Mouse (Mus musculus) right cerebral cortex, adult 18-20 months (tissue): ENCODE data around the gene Emsy.

Experiments
- DNase-seq: peaks from one replicate; pipeline ENCODE4 v3.0.0; 2022; ENCODE audit warnings: mixed read lengths

Emsy gene

DNA sequence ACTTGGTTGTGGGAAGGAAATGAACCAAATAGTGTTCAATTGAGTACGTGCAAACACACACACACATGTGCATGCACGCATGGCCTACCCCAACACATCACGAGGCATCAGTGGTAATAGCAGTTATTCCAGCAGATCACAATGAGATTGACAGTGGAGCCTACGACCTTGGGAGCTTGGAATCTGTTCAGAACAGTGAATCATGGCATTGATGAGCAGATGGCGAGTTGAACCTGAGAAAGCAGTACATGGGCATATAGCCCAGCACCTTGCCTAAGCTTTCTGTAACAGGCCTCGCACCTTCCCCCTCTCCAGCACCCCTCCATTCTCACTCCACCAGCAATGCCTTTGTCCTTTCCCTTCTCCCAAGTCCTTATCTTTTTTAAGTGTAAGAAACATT lies 9.1 kb upstream of the Emsy start:
- DNase-seq, result no peak

DNA sequence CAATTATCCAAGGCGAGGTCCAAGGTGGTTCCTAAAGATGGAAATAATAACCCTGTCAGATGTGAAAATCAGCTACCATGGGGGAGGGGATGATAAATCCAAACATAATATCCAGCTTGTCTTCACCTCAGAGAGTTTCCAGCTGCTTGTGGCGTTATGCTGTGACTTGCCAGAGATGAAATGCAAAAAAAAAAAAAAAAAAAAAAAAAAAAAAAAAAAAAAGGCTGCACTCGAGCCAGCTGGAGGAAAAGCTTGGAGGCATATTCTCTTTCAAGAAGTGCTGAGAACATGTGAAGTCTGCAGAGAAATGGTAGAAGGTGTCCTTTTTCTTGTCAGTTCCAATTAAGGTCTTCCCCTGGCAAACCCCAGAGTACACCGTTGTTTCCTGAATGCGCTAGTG lies 8.6 kb upstream of the Emsy start:
- no peak for DNase-seq

DNA sequence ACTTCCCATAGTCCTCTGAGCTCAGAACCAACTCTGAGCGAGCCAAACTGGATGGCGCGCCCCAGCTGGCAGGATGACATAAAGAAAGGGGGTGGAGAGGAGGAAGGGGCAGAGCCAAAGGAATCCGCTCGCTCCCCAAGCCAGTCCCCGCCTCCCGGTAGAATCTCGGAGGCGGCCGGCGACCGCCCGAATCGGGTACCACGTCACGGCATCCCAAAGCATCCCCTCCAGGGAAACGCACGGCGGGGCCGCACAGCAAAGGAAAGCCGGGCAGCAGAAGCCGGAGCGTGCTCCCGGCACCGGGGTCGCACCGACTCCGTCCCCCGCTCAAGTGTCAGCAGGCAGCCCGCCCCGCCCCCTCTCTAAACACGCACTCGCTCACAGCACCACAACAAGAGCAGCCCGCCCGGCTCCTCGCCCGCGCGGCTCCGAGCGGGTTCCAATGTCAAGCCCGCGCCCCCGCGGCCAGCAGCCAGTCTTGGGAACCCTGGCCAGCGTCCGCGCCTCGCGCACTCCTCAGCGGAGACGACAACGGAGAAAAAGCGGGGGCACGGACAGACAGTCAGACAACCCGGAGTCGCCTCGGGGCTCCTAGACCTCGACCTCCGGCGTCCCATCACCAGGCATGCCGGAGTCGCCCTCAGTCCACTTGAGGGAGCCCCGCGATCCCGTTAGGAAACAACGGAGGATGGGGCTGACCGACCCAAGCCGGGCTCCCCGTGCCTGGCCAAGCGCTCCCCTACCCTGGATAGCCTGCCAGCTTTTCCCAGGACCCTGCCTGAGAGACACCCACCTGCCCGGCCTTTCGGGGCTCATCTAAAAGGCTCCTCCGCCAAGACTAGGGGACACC lies 677 bp downstream of the Emsy start:
- peak; percentile 85 for DNase-seq

DNA sequence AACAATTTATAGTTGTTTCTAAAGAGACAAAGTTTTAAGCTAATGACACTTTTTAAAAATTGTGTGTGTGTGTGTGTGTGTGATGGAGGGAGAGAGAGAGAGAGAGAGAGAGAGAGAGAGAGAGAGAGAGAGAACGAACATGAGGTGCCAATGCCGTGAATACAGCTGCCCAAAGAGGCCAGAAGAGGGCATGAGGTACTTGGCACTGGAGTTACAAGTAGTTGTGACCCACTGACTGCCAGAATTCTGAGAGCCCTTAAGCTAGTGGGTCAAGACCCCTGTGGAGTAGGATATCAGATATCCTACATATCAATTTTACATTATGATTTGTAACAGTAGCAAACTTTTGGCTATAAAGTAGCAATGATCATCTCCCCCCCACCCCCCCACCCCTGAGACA lies 4.9 kb downstream of the Emsy start:
- DNase-seq, result no peak

DNA sequence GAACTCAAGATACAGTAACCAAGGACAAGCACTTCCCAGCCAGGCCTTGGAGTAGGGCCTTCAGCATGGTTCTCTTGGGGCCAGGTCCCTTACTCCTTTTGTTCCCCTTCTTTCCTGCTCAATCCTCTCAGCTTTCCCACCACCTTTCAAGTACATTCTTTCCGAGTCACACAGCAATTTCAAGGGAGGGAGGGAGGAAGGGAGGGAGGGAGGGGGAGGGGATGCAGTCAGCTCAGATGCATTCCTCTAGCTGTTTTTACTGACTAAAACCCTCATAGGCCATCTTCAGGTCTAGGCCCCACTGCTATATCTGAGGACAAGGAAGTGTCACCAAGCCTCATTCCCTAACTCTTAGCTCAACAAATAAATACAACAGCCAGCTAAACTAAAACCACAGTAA lies 12.3 kb downstream of the Emsy start:
- DNase-seq, result no peak

DNA sequence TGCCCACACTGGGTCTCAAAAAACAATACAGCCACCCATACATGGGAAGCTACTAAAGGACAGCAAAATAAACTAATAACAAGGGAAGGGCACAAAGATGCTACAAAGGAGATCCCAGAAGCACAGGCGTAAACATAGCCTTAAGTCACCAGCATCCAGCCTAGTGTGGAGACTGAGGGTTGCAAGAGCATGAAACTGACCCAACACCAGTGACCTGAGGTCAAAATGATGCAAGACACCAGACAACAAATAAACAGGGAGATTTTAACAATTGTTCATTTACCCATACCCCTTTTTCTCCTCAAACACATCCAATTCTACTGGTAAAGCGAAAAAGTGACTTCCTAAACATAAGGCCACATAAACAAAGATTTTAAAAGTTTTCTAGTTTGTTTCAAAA lies 20.0 kb downstream of the Emsy start:
- DNase-seq, result no peak

DNA sequence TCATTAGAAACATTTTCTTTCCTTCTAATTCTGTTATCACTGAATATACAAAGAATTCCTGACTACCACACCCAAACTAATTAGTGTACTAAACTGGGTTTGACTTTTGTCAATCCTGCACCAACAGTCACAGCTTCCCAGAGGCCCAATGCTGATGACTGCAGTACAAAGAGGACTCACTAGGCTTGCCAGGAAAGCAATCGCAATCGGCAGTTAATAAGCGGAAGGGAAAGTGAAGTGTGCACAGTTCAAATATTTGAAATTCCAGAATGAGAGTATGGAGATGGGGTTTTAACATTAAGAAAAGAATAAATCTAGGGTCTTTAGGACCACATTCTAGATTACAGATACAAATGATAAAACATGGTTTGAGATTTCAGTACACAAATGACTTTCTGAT lies 23.6 kb downstream of the Emsy start:
- no peak for DNase-seq

DNA sequence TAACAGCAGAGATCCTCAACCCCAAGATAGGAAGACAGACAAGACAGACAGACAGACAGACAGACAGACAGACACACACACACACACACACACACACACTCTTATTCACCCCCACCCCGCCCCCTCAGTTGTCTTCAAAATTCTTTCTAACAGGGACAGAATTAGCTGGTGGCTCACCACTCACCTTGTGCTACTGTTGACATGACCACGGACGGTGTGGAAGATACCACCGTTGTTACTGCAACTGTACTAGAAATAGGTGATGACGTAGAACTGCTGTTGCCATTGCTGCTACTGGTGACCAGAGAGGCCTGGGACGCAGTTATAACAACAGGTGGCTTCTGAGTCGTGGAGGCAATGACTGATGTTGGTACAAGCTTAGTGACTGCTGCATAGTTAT lies 26.6 kb downstream of the Emsy start:
- no peak for DNase-seq

DNA sequence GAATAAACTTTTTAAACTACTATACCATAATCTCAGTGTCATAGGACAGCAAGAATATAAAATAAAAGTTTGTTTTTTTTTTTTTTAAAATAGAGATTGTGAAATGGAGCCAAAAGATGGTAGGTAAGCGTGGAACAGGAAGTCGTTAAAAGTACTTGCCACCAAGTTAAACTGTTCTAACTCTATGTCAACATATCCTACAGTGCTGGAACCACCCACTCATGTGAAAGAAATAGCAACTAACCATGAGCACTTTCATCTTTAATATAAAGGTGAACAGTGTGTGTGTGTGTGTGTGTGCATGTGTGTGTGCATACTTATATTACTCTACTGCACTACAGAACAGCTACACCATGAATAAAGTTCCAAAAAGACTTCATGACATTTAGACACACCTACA lies 38.8 kb downstream of the Emsy start:
- no peak for DNase-seq

DNA sequence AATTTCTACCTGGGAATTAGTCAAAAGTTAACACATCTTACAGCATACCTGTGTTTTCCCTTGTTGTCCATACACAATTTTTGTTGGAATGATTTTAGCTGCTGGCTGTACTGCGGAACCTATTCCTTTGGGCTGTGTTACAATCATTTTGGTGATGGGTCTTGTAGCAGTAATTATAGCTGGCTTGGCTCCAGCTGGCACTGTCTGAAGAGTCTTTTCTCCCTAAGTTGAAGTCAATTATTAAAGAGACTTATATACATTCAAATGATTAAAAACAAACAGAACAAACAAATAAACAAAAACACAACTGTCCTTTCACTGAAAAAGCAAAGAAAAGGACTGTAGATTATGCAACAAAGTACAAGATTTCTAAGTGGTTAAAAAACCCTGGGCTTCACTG lies 43.6 kb downstream of the Emsy start:
- no peak for DNase-seq

DNA sequence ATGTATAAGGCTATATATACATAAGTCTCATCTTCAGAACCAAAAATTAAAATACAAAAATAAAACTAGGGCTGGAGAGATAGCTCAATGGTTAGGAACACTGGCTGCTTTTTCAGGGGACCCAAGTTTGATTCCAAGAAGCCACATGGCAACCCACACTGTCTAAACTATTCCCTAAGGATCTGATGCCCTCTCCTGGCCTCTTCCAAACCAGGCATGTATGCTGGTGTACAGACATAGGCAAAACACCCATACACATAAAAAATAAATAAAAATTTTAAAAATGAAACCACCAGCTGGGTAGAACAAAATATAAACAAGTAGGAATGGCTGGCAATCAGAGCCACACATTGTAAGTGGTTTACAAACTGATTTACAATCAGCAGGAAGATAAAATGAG lies 48.1 kb downstream of the Emsy start:
- no peak for DNase-seq

DNA sequence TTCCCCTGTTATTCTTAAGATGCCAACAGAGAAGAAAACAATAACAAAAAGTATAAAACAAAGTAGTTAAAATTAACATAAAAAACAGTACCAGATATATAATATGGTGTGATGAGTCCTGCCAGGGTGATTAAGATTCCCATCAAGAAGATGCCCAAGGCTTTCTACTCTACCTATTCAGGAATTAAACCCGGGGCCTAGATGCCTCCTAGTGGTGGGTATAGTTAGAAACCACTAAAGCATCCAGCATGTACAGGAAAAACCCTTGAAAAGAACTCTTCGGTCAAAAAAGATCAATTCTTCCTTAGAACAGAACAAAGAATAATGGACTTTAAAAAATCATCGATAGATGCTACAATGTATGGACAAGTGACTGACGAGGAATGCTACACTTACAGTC lies 49.4 kb downstream of the Emsy start:
- DNase-seq, result no peak

DNA sequence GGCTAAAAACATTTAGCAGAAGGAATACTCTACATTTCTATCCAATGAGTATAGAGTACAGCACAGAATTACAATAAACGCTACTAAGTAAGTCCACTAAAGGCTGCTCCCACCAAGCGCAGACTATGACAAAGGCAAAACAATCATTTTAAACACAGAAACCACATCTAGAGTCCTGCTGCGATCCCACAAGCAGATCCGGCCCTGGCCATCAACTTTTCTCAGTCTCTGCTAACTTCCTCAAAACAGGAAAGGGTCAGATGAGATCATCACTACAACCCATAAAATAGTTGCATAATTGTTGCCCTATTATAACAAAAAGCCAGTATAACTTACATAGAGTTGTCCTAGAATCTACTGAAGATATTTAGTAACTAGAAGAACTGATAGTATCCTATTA lies 54.9 kb downstream of the Emsy start:
- no peak for DNase-seq

DNA sequence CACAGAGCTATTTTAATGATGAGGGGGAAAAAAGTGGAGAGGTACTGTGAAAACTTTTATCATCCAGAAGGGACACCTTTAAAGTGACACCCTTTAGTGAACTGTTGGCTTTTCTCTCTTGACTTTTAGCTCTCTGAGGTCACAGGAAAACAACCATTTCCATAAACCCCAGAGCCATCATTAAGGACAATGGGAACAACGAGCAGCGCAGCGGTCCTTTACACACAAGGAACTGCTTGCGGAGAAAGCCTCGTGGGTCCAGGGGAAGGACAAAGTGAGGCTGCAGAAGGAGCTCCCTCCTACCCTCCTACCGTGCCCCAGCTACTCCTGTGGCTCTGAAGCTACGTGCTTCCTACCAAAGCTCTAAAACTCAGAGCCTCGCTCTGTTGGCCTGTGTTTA lies 59.2 kb downstream of the Emsy start:
- no peak for DNase-seq

DNA sequence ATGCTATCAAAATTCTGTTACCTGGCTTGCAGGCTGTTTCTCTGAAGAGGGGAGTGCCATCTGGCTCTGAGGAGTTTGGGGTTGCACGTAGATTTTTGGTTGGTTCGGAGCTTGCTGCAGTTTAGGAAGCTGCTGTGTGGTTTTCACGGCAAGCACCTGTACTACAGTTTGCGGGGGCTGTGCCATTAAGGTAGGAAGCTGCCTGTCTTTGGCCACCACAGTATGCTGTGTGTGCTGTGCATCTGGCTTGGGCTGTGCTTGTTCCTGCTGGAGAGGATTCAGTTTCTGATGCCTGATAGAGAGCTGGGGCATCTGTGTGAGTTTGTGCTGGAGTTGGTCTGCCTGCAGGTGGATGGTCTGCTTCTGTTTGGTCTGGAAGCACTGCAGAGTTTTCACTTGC lies 61.9 kb downstream of the Emsy start:
- DNase-seq, result no peak

DNA sequence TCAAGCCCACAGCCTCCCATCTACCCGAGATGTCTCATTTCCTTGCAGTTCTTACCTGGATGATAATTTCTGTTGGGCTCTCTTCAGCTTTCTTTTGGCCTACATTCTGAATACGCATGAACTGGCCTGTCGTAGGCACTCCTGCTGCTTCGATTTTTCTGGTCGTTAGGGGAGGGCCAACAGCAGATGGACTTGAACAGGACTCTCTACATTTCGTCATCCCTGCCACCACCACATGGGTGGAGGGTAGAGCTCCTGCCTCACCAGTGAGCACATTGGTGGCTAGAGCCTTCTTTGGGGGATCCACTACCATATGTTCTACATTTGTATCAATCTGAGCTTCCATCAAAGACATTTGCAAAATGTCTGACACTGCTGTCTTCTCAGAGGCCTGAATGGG lies 63.3 kb downstream of the Emsy start:
- DNase-seq, result no peak

DNA sequence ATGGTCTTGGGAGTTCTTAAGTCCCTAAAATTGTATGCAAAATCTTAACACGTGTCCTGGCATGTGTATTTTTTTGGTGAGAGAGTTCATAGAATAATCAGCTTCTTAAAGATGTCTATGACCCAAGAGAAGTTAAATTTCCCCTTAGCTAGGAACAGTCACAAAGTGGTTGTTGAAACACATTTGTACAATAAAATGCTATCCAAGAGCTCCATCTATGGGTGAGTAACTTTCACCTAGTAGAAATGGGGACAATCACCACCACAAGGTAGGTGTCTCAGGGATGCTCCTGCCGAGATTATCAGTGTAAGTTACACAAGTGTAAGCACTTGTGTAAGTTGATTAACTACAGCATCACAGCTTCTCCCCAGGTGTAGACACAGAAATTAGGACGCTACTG lies 67.6 kb downstream of the Emsy start:
- no peak for DNase-seq

DNA sequence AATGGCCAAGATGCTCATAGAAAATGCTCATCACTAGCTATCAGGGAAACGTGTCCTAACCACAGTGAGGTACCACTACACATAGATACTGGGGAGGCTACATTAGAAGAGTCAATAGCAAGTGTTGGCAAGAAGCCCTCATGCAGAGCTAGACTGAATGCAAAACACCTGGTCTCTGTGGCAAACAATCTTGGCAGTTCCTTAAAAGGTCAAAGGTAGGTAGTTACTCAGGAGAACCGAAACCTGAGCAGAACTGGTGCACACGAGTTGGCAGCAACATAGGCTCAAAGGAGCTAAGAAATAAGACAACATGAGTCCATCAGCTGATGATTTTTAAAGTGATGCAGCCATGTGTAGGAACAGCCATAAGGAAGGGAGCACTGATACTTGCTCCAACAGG lies 70.3 kb downstream of the Emsy start:
- no peak for DNase-seq

DNA sequence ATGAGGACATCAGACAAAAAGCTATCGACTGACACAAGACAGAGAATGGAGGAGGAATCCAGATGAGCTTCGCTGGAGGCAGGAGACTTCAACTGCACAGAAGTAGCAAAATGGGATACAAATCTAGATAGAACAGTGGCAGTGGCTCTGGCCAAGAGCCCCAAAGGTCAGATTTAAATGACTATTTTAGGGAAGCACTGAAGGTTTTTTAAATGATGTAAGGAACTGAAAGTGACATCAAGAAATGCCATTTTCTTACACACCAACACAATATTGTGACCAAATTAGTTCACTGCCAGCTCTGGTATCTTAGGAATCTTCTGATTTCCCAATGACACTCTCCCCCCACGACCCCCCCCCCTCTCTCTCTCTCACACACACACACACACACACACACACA lies 72.0 kb downstream of the Emsy start:
- DNase-seq, result no peak

DNA sequence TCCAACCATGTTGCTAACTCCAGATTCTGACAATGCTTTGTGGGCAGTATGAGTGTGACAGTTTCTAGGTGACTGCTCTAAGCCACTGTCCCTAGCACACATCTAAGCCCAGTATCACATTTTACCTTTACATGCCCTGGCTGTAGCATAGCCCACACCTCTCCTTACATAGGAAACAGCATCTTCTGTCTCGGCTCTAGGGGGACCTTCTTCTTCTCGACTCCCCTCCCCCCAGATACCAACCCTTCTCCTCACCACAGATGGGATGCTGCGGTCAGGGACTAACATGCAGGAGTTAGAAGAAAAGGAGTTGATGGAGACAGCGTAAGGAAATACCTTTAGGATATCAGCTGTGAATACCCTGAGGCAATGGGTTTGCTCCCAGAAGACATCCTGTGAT lies 75.3 kb downstream of the Emsy start:
- no peak for DNase-seq

DNA sequence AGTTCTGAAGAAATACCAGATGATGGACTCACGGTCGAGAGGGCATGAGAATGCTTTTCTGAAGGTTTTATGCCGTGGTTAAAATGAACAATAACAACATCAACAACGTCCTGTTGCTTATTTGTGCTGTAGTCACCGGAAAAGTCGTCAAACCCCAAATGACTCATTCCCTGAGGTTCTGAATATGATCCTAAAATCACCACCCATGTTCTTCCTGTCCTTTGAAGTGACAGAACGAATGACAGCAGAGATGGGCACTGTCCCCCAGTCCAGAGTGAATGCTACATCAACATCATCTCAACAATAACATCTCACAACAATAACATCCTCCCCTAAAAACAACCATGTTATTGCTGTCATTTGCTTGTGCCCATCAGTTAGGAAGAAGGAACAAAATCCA lies 76.1 kb downstream of the Emsy start:
- DNase-seq, result no peak

DNA sequence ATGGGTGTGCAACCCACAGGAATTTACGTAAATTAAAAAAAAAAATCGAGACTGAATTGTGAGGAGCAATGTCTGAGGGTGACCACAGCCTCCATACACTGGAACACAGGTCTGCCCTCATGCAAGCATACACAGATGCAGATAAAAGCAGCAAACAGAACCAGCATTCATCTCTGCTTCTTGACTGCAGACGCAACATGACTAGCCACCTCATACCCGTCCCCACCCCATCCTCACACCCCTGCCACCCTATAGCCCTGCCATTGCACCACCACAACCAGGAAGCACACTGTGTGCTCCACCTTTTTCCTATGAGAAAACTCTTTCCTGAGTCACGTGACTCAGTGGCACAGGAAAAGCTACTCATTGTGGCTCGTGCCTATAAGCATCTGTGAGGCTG lies 76.9 kb downstream of the Emsy start:
- no peak for DNase-seq

DNA sequence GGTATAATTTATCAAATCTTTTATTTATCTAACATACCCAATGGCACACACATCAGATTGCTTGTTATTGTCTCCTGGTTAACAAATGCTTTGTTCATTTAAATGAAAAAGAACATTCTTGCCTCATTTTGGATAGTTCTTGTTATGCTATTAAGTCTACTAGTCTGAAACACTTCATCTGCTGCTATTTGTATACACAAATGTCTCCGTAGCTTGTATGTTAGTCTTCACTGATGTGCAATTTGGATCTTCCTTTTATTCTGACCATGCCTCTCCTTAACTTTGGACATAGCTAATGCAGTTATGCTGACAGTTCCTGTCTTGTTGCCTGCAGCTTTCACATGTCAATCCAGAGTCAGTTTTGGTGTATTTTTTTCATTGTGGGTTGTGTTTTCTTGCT lies 79.1 kb downstream of the Emsy start:
- no peak for DNase-seq

DNA sequence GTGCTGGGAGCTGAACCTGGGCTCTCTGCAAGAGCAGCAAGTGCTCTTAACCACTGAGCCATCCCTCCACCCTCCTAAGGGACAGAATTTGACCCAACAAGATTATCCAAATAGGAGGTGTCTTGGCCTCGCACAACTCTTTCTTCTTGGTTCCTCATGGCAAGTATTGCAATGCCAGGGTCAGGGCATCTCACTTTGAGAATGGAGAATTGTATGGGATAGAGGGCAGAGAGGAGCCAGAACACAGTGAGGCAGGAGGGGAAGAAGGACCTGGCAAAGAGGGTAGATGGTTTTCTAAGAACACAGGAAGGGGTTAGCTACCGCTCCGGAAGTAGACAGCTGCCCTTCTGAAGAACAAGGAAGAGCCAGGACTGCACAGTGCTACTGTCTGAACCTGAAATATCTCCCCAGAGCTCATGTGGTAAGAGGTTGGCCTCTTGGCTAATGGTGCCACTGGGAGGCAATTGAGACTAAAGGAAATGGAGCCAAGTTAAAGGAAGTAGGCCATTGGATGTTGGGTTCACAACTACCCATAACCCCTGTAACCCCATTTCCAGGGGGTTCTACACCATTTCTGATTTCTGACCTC lies 80.8 kb downstream of the Emsy start:
- no peak for DNase-seq

DNA sequence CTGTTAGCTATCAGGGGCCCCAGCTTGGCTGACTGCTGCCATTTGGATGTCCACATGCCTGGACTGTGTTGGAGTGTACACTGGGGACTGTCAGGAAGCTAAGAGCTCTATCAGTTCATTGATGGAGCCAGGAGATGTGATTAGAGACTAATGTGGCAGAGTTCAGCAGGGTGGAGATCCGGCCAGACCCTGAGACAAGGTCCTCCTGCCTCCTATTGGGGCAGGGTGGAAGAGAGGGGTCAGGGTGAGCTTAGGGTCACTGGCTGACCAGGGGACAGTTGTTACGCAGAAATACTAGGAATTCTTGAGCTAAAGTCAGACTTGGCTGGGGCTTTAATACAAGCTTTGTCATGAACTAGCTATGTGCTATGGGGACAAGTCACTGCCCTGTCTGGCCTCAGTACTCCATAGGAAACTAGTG lies 81.8 kb downstream of the Emsy start:
- DNase-seq, result no peak
